Mouse (Mus musculus) ES-Bruce4 (cell line): ENCODE data around the gene Dcaf4. TPM values are rescaled to one million over a fixed set of nuclear protein-coding genes. Genes with fewer than 3 reads are reported as not detected.
A peak's percentile ranks its signal among the peaks of the same experiment; 100 is the strongest.

Experiments used
- H3K27ac ChIP-seq: 2 replicates; pipeline ENCODE4 v1.5.1; 2012; ENCODE audit warnings: low read length, inconsistent platforms; ENCODE audit not compliant: insufficient read depth
- H3K27me3 ChIP-seq: 2 replicates; pipeline ENCODE4 v1.6.1; 2012; ENCODE audit warnings: mild to moderate bottlenecking, low read length, inconsistent platforms; ENCODE audit not compliant: control insufficient read depth, poor library complexity, insufficient read depth, severe bottlenecking
- H3K36me3 ChIP-seq: 2 replicates; pipeline ENCODE4 v1.6.1; 2012; ENCODE audit warnings: inconsistent platforms, mild to moderate bottlenecking, low read length, moderate library complexity; ENCODE audit not compliant: control insufficient read depth, poor library complexity, insufficient read depth, severe bottlenecking
- H3K4me1 ChIP-seq: one replicate; pipeline ENCODE4 v1.8.1; 2011; ENCODE audit warnings: low read length; ENCODE audit not compliant: control insufficient read depth, insufficient read depth
- H3K4me3 ChIP-seq: 2 replicates; pipeline ENCODE4 v1.5.1; 2011; ENCODE audit warnings: low read depth, mild to moderate bottlenecking, low read length
- H3K9ac ChIP-seq: 2 replicates; pipeline ENCODE4 v1.6.1; 2012; ENCODE audit warnings: low read depth, mild to moderate bottlenecking, inconsistent platforms; ENCODE audit not compliant: poor library complexity, severe bottlenecking
- H3K9me3 ChIP-seq: replicated peaks from 2 replicates; pipeline ENCODE4 v1.6.1; 2012; ENCODE audit warnings: mild to moderate bottlenecking, low read length, inconsistent platforms; ENCODE audit not compliant: control insufficient read depth, poor library complexity, insufficient read depth, severe bottlenecking
- CTCF ChIP-seq: IDR thresholded peaks from one replicate; pipeline ENCODE4 v1.8.1; 2011; ENCODE audit warnings: low read depth, low read length
- EP300 ChIP-seq: IDR thresholded peaks from 2 replicates; pipeline ENCODE4 v1.6.1; 2011; ENCODE audit warnings: low read depth, low read length; ENCODE audit not compliant: insufficient read depth
- POLR2A ChIP-seq: IDR thresholded peaks from one replicate; pipeline ENCODE4 v1.8.1; 2011; ENCODE audit warnings: low read length; ENCODE audit not compliant: insufficient read depth
- polyA plus RNA-seq: library from polyadenylated mRNA; stranded (reverse); fragments of >200 nt; gene quantifications from 2 replicates; pipeline ENCODE4 v1.2.4, GENCODE M21; 2011; ENCODE audit warnings: low read depth; ENCODE audit not compliant: missing spikeins, insufficient read depth, insufficient read length

Gene Dcaf4
- polyA plus RNA-seq, 1 experiment = 125 TPM

DNA sequence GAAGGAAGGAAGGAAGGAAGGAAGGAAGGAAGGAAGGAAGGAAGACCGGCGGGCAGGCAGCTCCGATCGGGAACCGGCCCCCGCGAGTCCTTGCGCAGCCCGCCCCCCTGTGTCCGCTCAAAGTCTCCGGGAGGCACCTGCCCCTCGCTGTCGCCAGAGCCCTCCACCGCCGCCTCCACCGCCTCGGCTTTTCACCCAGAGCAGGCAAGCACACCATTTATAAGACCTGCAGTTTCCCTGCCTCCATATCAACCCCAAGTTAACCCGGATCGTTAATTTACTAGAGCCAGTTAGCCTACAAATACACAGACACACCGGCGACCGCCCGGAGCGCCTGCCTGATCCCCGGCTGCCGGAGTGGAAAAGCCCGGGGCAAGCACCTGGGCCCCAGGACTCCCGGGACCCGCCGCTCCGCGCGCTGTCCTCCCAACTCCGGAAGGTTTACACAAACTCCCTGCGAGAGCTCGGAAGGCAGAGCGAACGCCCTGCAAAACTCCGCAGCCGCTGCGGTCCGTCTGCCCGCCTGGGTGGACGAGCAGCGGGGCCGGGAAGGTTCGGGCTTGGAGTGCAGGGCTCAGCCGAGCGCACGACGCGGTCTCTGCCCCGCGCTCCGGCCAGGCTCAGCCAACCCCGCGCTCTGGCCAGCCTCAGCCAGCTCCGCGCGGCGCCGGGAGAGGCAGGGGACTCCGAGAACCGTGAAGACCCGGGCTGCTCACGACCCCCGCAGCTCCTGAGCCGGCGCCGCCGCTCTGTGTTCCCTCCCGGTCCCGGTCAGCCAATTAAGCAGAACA lies 33.4 kb upstream of the Dcaf4 start:
- TF ChIP-seq POLR2A = no peak
- TF ChIP-seq CTCF = no peak
- TF ChIP-seq EP300 = no peak
- no peaks in the 10 kb centered on the region for H3K36me3 ChIP-seq
- H3K9me3 ChIP-seq = peaks cover 3% of the 10 kb centered on the region; the same call in 1 of the 2 replicates
- peak overlapping the region; percentile 56 for H3K4me3 ChIP-seq
- H3K9ac ChIP-seq = peak overlapping the region; percentile 32
- no peaks in the 10 kb centered on the region for H3K4me1 ChIP-seq
- peaks cover 14% of the 10 kb centered on the region for H3K27me3 ChIP-seq
- H3K27ac ChIP-seq = no peak overlapping the region

DNA sequence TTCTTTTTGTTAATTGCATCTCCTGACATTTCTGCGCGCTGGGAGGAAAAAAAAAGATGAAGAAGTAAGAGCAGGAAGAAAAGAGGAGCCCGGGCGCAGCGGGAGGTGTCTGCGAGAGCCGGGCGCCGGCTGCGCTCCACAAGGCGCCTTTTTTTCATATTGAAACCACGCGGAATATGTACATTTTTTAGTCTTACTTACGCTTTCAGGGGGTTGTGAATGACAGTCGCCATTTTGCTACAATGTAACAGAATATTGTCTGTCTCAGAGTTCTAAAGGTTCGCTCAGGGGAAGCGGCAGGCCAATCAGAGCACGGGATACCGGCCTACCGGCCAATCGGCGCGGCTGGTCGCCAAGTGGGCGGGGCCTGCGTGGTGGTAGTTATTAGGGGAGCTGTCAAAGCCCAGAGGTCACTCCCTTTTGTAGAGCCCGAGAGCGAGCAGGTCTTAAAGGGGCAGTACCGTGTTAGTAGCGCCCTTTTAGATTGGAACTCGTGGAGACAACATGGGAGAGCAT lies 32.7 kb upstream of the Dcaf4 start, which contains the start of gene Dpf3:
Dpf3 (minus strand) TSS at position 241 of the 516 bp plus-strand sequence.
- no peaks in the 10 kb centered on the region for H3K4me1 ChIP-seq
- H3K27ac ChIP-seq = no peak within 1 kb of the TSS
- peaks cover 3% of the 10 kb centered on the region; the same call in 1 of the 2 replicates for H3K9me3 ChIP-seq
- peak within 1 kb of the TSS; percentile 32 for H3K9ac ChIP-seq
- no peaks in the 10 kb centered on the region for H3K36me3 ChIP-seq
- no peak for TF ChIP-seq POLR2A
- TF ChIP-seq CTCF = no peak
- TF ChIP-seq EP300 = no peak
- H3K27me3 ChIP-seq = peaks cover 14% of the 10 kb centered on the region
- peak within 1 kb of the TSS; percentile 56 for H3K4me3 ChIP-seq

GRCm38 (mm10) chr12:83488211-83488941 lies 31.9 kb upstream of the Dcaf4 start:
- peak overlapping the region; percentile 27 for H3K4me3 ChIP-seq
- peaks cover 14% of the 10 kb centered on the region for H3K27me3 ChIP-seq
- no peak for TF ChIP-seq EP300
- no peak for TF ChIP-seq POLR2A
- no peak for TF ChIP-seq CTCF
- H3K9ac ChIP-seq = no peak overlapping the region
- H3K4me1 ChIP-seq = no peaks in the 10 kb centered on the region
- H3K27ac ChIP-seq = no peak overlapping the region
- peaks cover 3% of the 10 kb centered on the region; the same call in 1 of the 2 replicates for H3K9me3 ChIP-seq
- H3K36me3 ChIP-seq = no peaks in the 10 kb centered on the region

DNA sequence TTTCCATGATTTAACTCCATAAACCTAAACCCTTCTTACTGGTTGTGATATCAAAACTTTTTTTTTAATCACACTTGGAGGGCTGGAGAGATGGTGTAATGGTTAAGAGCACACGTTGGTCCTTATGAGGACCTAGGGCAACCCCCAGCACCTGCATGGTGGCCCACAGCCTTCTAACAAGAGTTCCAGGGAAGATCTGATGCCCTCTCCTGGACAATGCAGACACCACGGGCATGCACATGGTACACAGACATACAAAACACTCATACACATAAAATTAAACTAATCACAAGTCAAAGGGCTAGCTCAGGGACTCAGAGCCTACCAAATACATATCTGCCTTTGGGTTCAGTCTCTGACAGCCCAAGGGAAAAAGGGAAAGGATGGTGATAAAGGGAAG lies 30.5 kb upstream of the Dcaf4 start:
- Histone ChIP-seq H3K4me3 (no peak overlapping the region), H3K9ac (no peak overlapping the region), H3K27me3 (peaks cover 14% of the 10 kb centered on the region), H3K36me3 (no peaks in the 10 kb centered on the region), H3K9me3 (peaks cover 3% of the 10 kb centered on the region; the same call in 1 of the 2 replicates), H3K27ac (no peak overlapping the region), H3K4me1 (peaks cover 2% of the 10 kb centered on the region)
- TF ChIP-seq POLR2A (no peak), CTCF (peak; percentile 24), EP300 (no peak)

- TF ChIP-seq EP300 = no peak
- TF ChIP-seq POLR2A = no peak
- peak; percentile 28 for TF ChIP-seq CTCF
- Histone ChIP-seq H3K27me3 (peaks cover under 1% of the 10 kb centered on the region), H3K27ac (no peak overlapping the region), H3K4me1 (peaks cover 4% of the 10 kb centered on the region), H3K9me3 (peaks cover 3% of the 10 kb centered on the region; the same call in 1 of the 2 replicates), H3K9ac (no peak overlapping the region), H3K36me3 (no peaks in the 10 kb centered on the region), H3K4me3 (no peak overlapping the region)
These were observed 28.7 kb upstream of the Dcaf4 start for GRCm38 (mm10) chr12:83491609-83492008.

- Histone ChIP-seq H3K4me3 (no peak overlapping the region), H3K27me3 (no peaks in the 10 kb centered on the region; the same call in 1 of the 2 replicates), H3K27ac (no peak overlapping the region), H3K9me3 (peaks cover 3% of the 10 kb centered on the region; the same call in 1 of the 2 replicates), H3K9ac (no peak overlapping the region), H3K4me1 (peaks cover 4% of the 10 kb centered on the region), H3K36me3 (no peaks in the 10 kb centered on the region)
- TF ChIP-seq CTCF (no peak), POLR2A (no peak), EP300 (no peak)
These were observed 27.5 kb upstream of the Dcaf4 start for GRCm38 (mm10) chr12:83492808-83493207.
